Mouse (Mus musculus) forebrain, postnatal 0 days (tissue): ENCODE results near the gene Nf2. TPM values are rescaled to one million over a fixed set of nuclear protein-coding genes. Genes with fewer than 3 reads are reported as not detected.

Experiments
- ATAC-seq: fragments of 200-750 bp; cut with Nextera tagmentation; 2 replicates; pipeline ENCODE4 v1.8.0; 2017; ENCODE audit warnings: mild to moderate bottlenecking, moderate library complexity
- DNase-seq: peaks from one replicate; pipeline ENCODE4 v3.0.0-alpha.2; 2015
- H3K27ac ChIP-seq: fragments of 300-500 bp; sonication (generic); 2 replicates; pipeline ENCODE4 v1.5.1; 2014; ENCODE audit warnings: low read depth, mild to moderate bottlenecking, antibody characterized with exemption, low read length, moderate library complexity, mixed read lengths
- H3K27me3 ChIP-seq: fragments of 300-500 bp; sonication (generic); 2 replicates; pipeline ENCODE4 v1.6.1; 2014; ENCODE audit warnings: mild to moderate bottlenecking, low read length, mixed read lengths; ENCODE audit not compliant: insufficient read depth
- H3K36me3 ChIP-seq: fragments of 300-500 bp; sonication (generic); 2 replicates; pipeline ENCODE4 v1.6.1; 2014; ENCODE audit warnings: mild to moderate bottlenecking, moderate library complexity; ENCODE audit not compliant: insufficient read depth
- H3K4me1 ChIP-seq: fragments of 300-500 bp; sonication (generic); 2 replicates; pipeline ENCODE4 v1.6.1; 2014; ENCODE audit warnings: antibody characterized with exemption; ENCODE audit not compliant: insufficient read depth
- H3K4me2 ChIP-seq: fragments of 300-500 bp; sonication (generic); 2 replicates; pipeline ENCODE4 v1.6.1; 2014; ENCODE audit warnings: low read depth, mild to moderate bottlenecking, moderate library complexity
- H3K4me3 ChIP-seq: fragments of 300-500 bp; sonication (generic); 2 replicates; pipeline ENCODE4 v1.5.1; 2014; ENCODE audit warnings: low read depth, low read length, mixed read lengths
- H3K9ac ChIP-seq: fragments of 300-500 bp; sonication (generic); 2 replicates; pipeline ENCODE4 v1.6.1; 2014; ENCODE audit warnings: mild to moderate bottlenecking
- H3K9me3 ChIP-seq: fragments of 300-500 bp; sonication (generic); 2 replicates; pipeline ENCODE4 v1.6.1; 2016; ENCODE audit warnings: low read length
- CTCF ChIP-seq: sonication (generic); IDR thresholded peaks from 2 replicates; pipeline ENCODE4 v1.5.1; 2016; ENCODE audit warnings: antibody characterized with exemption, control low read depth, low read depth
- WGBS: fragments of 180-500 bp; shearing (Covaris S2); extraction: QIAGEN DNeasy Blood & Tissue Kit; methylation state at CpG from one replicate; pipeline ENCODE4 v1.1.7; 2014; 5-methylcytosine and 5-hydroxymethylcytosine counted together
- polyA plus RNA-seq: library from polyadenylated mRNA; unstranded; fragments of >200 nt; fragmentation: Nextera tagmentation; extraction: Ambion mirVana; gene quantifications from 2 replicates; pipeline ENCODE4 v1.2.1, GENCODE M21; 2015
- total RNA-seq: library from RNA; depleted of rRNA; stranded (reverse); fragments of >200 nt; gene quantifications from 2 replicates; pipeline ENCODE4 v1.2.3, GENCODE M21; 2014

The Nf2 gene
- total and polyA plus RNA-seq, 2 experiments from 2014 or later: 57.8 to 121 TPM

GRCm38 (mm10) chr11:4874551-4874950 lies 25.2 kb upstream of the Nf2 start:
- ATAC-seq: peak; percentile 38; the same call in 1 of the 2 replicates
- H3K9me3 ChIP-seq: no peaks in the 10 kb centered on the region
- WGBS: 3% methylated on average over 10 of the region's 10 CpGs
- no peaks in the 10 kb centered on the region for H3K27me3 ChIP-seq
- peak; percentile 26 for DNase-seq
- peak overlapping the region; percentile 74 for H3K4me3 ChIP-seq
- H3K27ac ChIP-seq: peak overlapping the region; percentile 72
- no peaks in the 10 kb centered on the region for H3K36me3 ChIP-seq
- H3K4me1 ChIP-seq: peaks cover 4% of the 10 kb centered on the region; the same call in 1 of the 2 replicates
- TF ChIP-seq CTCF: no peak
- H3K9ac ChIP-seq: peak overlapping the region; percentile 76
- H3K4me2 ChIP-seq: peak overlapping the region; percentile 71

GRCm38 (mm10) chr11:4873755-4874475 lies 24.6 kb upstream of the Nf2 start, which contains the start of gene Nipsnap1:
Nipsnap1 (plus strand) TSS chr11:4873951.
- H3K4me3 ChIP-seq: peak within 1 kb of the TSS; percentile 74
- H3K27me3 ChIP-seq: no peaks in the 10 kb centered on the region
- WGBS: under 1% methylated on average over 30 of the region's 30 CpGs
- DNase-seq (peak; percentile 88), ATAC-seq (peak; percentile 93)
- no peak for TF ChIP-seq CTCF
- peak within 1 kb of the TSS; percentile 71 for H3K4me2 ChIP-seq
- no peaks in the 10 kb centered on the region for H3K36me3 ChIP-seq
- peak within 1 kb of the TSS; percentile 72 for H3K27ac ChIP-seq
- H3K9ac ChIP-seq: peak within 1 kb of the TSS; percentile 76
- H3K4me1 ChIP-seq: peaks cover 4% of the 10 kb centered on the region; the same call in 1 of the 2 replicates
- no peaks in the 10 kb centered on the region for H3K9me3 ChIP-seq

- no peaks in the 10 kb centered on the region for H3K36me3 ChIP-seq
- DNase-seq: peak; percentile 85
- peak; percentile 92 for TF ChIP-seq CTCF
- peak; percentile 75 for ATAC-seq
- H3K9me3 ChIP-seq: no peaks in the 10 kb centered on the region
- no peak overlapping the region for H3K9ac ChIP-seq
- H3K4me1 ChIP-seq: no peaks in the 10 kb centered on the region
- no peak overlapping the region for H3K4me2 ChIP-seq
- no peaks in the 10 kb centered on the region for H3K27me3 ChIP-seq
- no peak overlapping the region for H3K4me3 ChIP-seq
- 31% methylated on average over 10 of the region's 10 CpGs for WGBS
- no peak overlapping the region for H3K27ac ChIP-seq
These were observed 16.4 kb upstream of the Nf2 start for GRCm38 (mm10) chr11:4865645-4866251.

GRCm38 (mm10) chr11:4862730-4863129 lies 13.4 kb upstream of the Nf2 start:
- TF ChIP-seq CTCF: no peak
- WGBS: 100% methylated on average over 1 of the region's 1 CpGs
- Histone ChIP-seq H3K27ac (no peak overlapping the region), H3K4me2 (no peak overlapping the region), H3K9me3 (no peaks in the 10 kb centered on the region), H3K4me3 (no peak overlapping the region), H3K27me3 (no peaks in the 10 kb centered on the region), H3K36me3 (no peaks in the 10 kb centered on the region), H3K9ac (no peak overlapping the region), H3K4me1 (no peaks in the 10 kb centered on the region)
- ATAC-seq (no peak), DNase-seq (no peak)

- Histone ChIP-seq H3K4me1 (no peaks in the 10 kb centered on the region), H3K9ac (no peak overlapping the region), H3K9me3 (no peaks in the 10 kb centered on the region), H3K27ac (no peak overlapping the region), H3K27me3 (no peaks in the 10 kb centered on the region), H3K4me2 (no peak overlapping the region), H3K36me3 (no peaks in the 10 kb centered on the region), H3K4me3 (no peak overlapping the region)
- TF ChIP-seq CTCF: no peak
- ATAC-seq (no peak), DNase-seq (no peak)
- 55% methylated on average over 11 of the region's 11 CpGs for WGBS
These were observed 12.7 kb upstream of the Nf2 start for GRCm38 (mm10) chr11:4861816-4862604.

GRCm38 (mm10) chr11:4860986-4861385 lies 11.7 kb upstream of the Nf2 start:
- no peak for ATAC-seq
- no peaks in the 10 kb centered on the region for H3K9me3 ChIP-seq
- H3K27ac ChIP-seq: no peak overlapping the region
- no peak overlapping the region for H3K4me3 ChIP-seq
- no peak for DNase-seq
- H3K27me3 ChIP-seq: no peaks in the 10 kb centered on the region
- no peak overlapping the region for H3K4me2 ChIP-seq
- WGBS: 52% methylated on average over 1 of the region's 1 CpGs
- H3K9ac ChIP-seq: no peak overlapping the region
- no peaks in the 10 kb centered on the region for H3K36me3 ChIP-seq
- no peaks in the 10 kb centered on the region for H3K4me1 ChIP-seq
- no peak for TF ChIP-seq CTCF
